Mouse (Mus musculus) WW6 (cell line): ENCODE data around the gene B230307C23Rik.
"Not testable (repeated sequence)": the region's sequence is repeated elsewhere in the genome, so short reads cannot be mapped to it uniquely, and the experiment has no call there.

Experiments used
- DNase-seq: peaks from one replicate; pipeline ENCODE4 v3.0.0-alpha.2; 2013; ENCODE audit warnings: low read depth, low spot score

B230307C23Rik gene

DNA sequence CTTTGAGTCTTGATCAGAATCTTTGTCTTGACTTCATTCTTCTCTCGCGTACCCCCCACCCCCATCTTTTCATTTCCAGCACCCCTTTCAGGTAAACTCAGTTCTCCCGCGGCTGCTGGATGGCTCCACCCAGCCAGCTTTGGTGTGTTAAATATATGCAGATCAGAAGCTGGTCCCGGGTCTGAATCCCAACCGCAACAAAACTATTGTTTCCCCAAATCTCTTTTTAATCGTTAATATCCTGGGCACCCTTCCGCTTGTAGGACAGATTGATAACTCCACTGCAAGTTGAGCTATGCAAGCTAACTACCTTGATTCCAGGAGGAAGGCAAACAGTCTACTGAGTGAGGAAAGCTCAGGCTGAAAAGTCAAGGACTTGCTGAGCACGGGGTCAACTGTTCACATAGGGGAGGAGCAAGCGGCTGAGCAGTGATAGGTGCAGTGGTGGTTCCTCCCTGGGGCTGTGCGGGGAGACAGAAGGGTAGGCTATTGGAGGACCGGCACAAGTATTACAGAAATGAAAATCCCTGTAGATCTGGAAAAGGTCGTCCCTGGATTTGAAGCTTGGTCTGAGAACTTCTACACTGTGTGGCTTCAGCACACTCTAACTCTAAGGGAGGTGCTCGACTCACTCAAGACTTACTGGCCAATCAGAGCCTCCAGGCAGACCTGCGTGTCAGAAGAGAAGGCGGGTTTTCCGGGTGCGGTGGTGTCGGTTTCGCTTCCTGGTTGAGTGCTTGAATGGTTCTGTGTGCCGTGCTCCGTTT, at the start of gene B230307C23Rik:
Gene B230307C23Rik (plus strand): TSS at position 700 of the 767 bp plus-strand sequence.
- peak; percentile 71 for DNase-seq

- DNase-seq, result no peak
Measured at GRCm38 (mm10) chr16:97948836-97949235, 48.3 kb upstream of the B230307C23Rik start.

DNA sequence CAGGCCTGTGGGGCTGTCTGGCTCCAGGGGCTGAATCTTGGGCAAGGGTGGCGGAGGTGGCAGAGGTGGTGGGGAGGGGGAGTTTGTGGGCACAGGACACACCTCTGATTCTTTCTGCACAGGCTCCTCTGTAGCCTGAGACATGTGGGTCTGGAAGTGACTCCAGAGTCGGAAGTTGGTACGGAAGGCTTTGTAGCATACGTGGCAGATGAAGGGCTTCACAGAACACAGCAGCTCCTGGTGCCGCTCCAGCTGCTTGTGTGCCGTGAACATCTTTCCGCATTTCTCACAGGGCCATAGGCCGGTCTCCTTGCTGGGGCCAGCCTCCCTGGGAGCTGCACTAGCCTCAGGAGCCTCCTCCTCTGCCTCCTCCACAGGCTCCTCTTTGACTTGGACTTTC, 47.1 kb upstream of the B230307C23Rik start:
- no peak for DNase-seq

- no peak for DNase-seq
Measured at GRCm38 (mm10) chr16:97952371-97952770, 44.7 kb upstream of the B230307C23Rik start.

- no peak for DNase-seq
Measured at GRCm38 (mm10) chr16:97952801-97953200, 44.3 kb upstream of the B230307C23Rik start.

DNA sequence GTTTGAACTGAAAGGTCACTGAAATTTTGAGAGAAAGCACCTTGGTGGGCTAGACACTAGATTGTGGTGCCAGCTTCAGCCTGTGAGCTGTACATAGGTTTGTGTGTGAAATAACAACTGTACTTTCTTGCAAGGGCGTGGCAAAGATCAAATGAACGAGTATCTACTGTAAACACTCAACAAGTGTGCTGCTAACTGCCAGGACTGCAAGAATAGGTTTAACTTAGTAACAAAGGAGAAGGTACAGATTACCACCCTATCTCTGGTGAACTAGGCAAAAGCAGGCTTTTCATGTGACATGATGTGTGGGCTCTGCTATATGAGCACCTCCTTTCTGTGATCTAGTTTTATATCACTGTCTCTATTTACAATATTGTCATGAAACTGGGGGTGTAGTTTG, 43.8 kb upstream of the B230307C23Rik start:
- no peak for DNase-seq

GRCm38 (mm10) chr16:97956011-97956410, 41.1 kb upstream of the B230307C23Rik start:
- DNase-seq, result no peak

- no peak for DNase-seq
Measured at GRCm38 (mm10) chr16:97957626-97958025, 39.5 kb upstream of the B230307C23Rik start.

DNA sequence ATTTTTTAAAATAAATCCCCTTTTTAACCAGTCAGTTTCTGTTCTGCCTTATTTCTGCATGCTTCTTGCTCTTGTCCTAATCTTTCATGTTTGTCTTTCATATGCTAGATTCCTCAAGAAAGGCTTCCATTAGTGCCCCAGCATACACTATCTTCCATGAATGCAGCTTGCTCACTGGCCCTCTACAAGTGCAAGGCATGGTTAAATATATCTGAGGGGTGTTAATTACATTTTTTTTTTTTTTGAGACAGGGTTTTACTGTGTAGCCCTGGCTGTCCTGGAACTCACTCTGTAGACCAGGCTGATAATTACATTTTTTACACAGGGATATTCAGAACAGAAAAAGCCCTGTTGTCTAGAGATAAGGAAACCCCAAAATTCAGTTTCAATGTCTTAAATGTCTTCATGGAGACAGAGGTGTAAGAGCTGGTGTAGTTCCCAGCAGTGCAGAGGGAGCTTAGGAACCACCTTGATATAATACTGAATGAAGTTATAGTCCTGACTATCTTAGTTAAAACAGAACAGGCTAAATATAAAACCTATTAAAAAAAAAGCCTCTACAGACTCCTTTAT, 38.6 kb upstream of the B230307C23Rik start:
- DNase-seq, result no peak

DNA sequence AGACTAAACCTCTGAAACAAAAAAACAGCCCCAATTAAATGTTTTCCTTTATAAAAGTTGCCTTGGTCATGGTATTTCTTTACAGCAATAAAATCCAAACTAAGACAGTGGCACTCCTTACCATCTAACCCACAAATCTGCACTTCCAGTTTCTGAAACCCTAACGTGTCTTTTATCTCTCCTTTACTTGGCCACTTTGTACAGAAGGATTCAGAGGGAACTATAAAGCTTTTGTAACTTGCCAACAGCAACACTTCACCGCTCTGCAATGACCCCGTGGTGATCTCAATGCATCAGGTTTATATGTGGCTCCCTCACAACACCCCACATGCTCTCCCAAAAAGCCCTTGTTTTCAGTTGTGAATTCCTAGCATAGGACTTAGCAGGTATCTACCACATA, 36.8 kb upstream of the B230307C23Rik start:
- no peak for DNase-seq

DNA sequence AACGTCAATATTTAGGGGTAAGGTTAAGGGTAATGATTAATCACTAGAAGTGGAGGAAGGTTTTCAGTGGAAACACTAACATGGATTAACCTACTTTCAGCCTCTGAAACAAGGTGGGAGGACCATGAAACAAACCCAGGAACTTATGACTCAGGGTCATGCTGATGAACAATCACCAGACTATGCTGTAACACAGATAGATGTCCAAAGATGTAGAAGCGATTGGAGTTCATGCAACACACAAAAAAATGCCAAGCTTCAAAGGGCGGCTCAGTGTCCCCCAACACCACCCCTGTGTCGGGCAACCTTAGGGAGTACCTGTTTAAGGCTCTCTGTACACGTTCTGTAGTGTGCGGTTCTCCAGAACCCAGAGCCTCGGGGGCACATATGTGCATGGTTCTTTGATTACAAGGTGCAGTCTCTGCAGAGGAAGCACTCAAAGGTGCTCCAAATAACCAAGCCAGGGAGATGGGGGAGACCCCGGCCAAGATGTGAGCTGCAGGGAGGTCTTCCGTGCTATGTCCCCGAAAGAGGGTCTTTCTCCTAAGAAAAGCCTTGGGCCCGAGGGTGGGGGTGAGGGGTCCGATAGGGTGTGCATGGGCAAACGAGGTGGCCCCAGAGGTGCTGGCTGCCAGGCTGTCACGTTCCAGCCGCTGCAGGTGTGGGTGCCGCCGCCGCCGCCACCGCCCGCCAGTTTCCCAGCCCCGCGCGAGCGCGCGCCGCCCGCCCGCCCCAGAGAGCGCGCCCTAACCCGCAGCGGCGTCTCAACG, 35.5 kb upstream of the B230307C23Rik start:
- DNase-seq, result no peak

DNA sequence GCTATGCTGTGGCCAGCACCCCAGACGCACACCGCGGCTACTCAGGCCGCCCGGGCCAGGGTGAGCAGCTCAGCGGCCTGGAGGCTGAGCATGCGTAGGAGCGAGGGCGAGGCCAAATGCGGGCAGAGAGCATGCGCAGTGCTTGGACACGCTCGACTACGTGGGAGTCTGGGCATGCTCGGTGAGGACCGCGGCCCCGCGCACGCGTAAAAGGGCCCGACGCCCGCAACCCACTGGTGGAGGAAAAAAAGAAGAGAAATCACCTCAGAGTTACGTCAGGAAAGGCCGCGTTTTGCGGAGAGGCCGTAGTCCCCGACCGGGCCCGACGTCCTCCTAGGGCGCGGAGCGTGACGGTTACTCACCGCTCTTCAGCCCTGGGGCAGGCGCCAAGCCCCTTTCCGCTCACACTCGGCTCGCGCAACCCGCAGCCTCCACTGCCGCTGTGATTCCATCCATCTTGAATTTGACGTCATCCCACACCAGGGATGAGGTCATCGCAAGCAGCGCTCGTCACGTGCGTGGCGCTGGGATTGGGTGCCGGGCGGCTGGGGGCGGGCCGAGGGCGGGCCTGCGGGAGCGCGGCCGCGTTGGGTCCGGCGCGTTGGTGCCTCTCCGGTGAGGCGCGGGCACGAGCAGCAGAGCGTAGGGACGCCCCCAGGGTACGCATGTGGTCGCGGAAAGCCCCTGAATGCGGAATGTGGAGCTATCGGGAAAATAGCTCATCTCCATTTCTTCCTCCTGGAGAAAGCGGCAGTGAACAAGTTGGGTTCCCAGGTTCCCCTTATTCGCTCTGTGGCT, 34.8 kb upstream of the B230307C23Rik start, which contains the start of the genes C2cd2 and Zbtb21:
Gene C2cd2 (minus strand): TSS at position 448 of the 798 bp plus-strand sequence.
Gene Zbtb21 (minus strand): TSS at position 472 of the 798 bp plus-strand sequence.
- peak; percentile 88 for DNase-seq

DNA sequence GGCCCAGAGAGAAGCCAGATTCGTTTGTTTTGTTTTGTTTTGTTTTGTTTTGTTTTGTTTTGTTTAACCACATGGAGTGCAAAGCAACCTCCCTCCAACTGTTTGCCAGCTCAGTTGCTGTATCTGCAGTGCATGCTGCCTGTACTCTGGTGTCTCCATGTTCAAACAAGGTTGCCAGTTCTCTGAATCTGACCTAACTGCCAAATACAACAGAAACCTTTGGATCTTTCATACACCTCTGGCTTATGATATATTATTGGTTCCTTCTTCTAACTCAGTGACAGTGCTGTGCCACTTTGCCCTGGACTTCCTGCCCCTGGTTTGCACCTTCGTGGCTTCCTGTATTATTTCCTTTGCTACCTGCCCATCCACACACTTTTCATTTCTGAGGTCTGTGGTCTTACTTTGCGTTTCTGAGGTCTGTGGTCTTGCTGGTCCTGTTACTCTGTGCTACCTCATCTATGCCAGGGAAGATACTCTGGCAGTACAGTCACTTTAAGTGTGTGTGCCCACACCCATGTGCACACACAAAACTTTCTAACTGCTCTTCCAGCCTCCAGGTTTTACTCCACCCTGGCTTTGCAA, 33.1 kb upstream of the B230307C23Rik start:
- DNase-seq, result no peak

GRCm38 (mm10) chr16:97977277-97977676, 19.8 kb upstream of the B230307C23Rik start:
- DNase-seq, result no peak

GRCm38 (mm10) chr16:97977722-97978121, 19.4 kb upstream of the B230307C23Rik start:
- no peak for DNase-seq

- no peak for DNase-seq
Measured at GRCm38 (mm10) chr16:97981362-97981761, 15.8 kb upstream of the B230307C23Rik start.

DNA sequence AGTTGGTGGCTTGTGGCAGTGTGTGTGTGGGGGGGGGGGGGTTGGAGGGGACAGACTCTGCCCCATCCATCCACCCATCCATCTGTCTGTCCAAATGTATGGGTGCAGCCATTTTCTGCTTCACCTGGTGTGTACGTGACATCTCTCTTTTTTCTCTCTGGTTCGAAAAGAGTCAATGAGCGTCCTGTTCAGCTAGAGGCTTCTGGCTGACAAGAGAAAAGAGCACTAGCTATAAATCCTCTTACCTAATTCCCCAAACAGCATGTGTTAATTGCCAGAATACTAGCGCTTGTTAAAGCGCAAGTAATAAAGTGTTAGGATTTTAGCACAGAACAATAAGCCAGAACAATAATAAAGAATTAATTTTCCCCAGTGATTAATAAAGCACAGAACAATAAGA, 12.5 kb upstream of the B230307C23Rik start:
- DNase-seq, result no peak

- no peak for DNase-seq
Measured at GRCm38 (mm10) chr16:97991517-97991916, 5.6 kb upstream of the B230307C23Rik start.

DNA sequence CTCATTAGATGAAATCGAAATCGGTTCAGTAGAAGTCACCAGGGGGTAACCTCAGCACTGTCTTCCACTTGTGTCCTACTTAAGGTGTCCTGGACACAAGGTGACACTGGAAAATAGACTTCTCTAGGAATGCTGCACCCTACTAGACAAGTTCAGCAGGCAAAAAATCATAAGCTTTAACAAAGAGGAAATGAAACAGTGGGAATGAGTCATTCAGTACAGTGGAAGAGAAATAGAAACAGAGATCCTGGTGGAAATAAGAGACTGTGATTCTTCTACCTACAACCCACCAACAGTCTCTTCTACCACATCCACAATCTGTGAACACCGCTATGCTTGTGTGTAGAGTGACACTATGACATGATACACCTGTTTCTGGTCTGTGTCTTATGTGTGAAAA, 4.6 kb upstream of the B230307C23Rik start:
- DNase-seq, result not testable (repeated sequence)

- DNase-seq, result no peak
Measured at GRCm38 (mm10) chr16:97995849-97996615, 1.1 kb upstream of the B230307C23Rik start.
